25 mouse cellular contexts compared by ENCODE assay signal in the genomic region with DNA sequence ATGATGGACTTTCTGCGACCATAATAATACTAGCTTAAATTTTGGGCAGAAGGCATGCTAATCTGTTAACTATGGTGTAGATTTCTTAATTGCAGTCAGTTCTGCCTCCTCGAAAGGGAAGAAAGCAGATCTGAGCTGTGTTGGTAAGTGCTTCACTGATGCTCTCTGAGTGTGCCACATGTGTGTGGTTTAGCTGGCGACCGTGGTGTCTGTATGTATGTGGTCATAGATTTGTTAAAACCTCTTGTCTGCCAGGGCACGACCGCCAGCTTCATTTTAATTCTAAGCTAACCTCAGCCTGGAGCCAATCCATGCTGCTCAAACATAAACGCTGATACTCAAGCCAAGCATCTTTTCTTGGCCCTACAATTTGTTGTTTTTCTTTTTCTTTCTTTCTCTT.
DNase-seq lines count a peak whose midpoint lies in the region; ATAC-seq lines count a peak whose summit lies in the region.
"Had no signal": no experiment of that assay in that cellular context is flagged by ENCODE, and none has a peak within 500 bp of the region (broad histone marks: within the 10 kb centered on the region; RNA-seq: fewer than 3 reads in every experiment).

No protein-coding gene starts in this region.

- no peak for ATAC-seq in midbrain, embryonic 11.5 days (ENCODE audit: low FRiP score)
- no peak for ATAC-seq in midbrain, embryonic 14.5 days (ENCODE audit: low FRiP score, low TSS enrichment)
- ATAC-seq: activated CD4-positive, CD25-positive, alpha-beta regulatory T cell, adult 4 months; forebrain, embryonic 14.5 days; forebrain, embryonic 16.5 days; Patski had no signal

- no peak overlapping the region for H3K27ac ChIP-seq in midbrain, embryonic 11.5 days (ENCODE audit: low read depth, low read length)
- no peak overlapping the region for H3K27ac ChIP-seq in midbrain, embryonic 14.5 days (replicated peaks; ENCODE audit: low read depth, low read length)
- H3K27ac ChIP-seq: embryonic facial prominence, embryonic 12.5 days; forebrain, embryonic 10.5 days; forebrain, embryonic 12.5 days had no signal

- intact Hi-C loops in heart, postnatal 10 days (cut with DNase I), result no loop called here

- H3K4me1 ChIP-seq in midbrain, embryonic 11.5 days (ENCODE audit: control insufficient read depth, insufficient read depth, low read length), result no peaks in the 10 kb centered on the region
- H3K4me1 ChIP-seq in midbrain, embryonic 14.5 days (ENCODE audit: control insufficient read depth, insufficient read depth, low read length), result no peaks in the 10 kb centered on the region
- H3K4me1 ChIP-seq: embryonic facial prominence, embryonic 12.5 days; forebrain, embryonic 10.5 days; forebrain, embryonic 12.5 days had no signal

- peak; percentile 17 to 33 for DNase-seq in heart, adult 18-20 months
- DNase-seq in heart, postnatal 10 days, result no peak
- DNase-seq in midbrain, embryonic 11.5 days (ENCODE audit: low spot score, missing footprints), result peak; percentile 6
- no peak for DNase-seq in midbrain, embryonic 14.5 days
- DNase-seq in adipocyte (ENCODE audit: low spot score), result peak; percentile 64
- DNase-seq in fibroblast of lung, adult 2 months (ENCODE audit: low read depth), result peak; percentile 21
- DNase-seq in urinary bladder, postnatal 36 days (ENCODE audit: low spot score in 2 of 2), result no peak
- no peak for DNase-seq in layer of hippocampus, adult 8-10 months (ENCODE audit: low spot score in 2 of 2)
- DNase-seq: adrenal gland, adult 2 months; adrenal gland, postnatal 10 days; adrenal gland, postnatal 25 days; cerebellum, adult 11 months; cerebellum, adult 18-20 months; cerebellum, adult 8-10 months; cerebellum, adult 9-11 months; cerebellum, postnatal 14 days; cerebellum, postnatal 36 days; embryo, embryonic 11 days had no signal

- no peak overlapping the region for H3K9ac ChIP-seq in midbrain, embryonic 11.5 days (ENCODE audit: low read length)
- H3K9ac ChIP-seq in midbrain, embryonic 14.5 days (replicated peaks; ENCODE audit: low read length), result no peak overlapping the region
- H3K9ac ChIP-seq: embryonic facial prominence, embryonic 12.5 days; forebrain, embryonic 12.5 days had no signal

- H3K36me3 ChIP-seq in midbrain, embryonic 11.5 days (ENCODE audit: control insufficient read depth, insufficient read depth, low read length), result no peaks in the 10 kb centered on the region
- H3K36me3 ChIP-seq in midbrain, embryonic 14.5 days (ENCODE audit: control insufficient read depth, insufficient read depth, low read length), result no peaks in the 10 kb centered on the region
- H3K36me3 ChIP-seq: embryonic facial prominence, embryonic 12.5 days; forebrain, embryonic 10.5 days; forebrain, embryonic 12.5 days had no signal

- WGBS in midbrain, embryonic 11.5 days, result 91% methylated on average over 7 of the region's 7 CpGs
- WGBS in midbrain, embryonic 14.5 days, result 93% methylated on average over 7 of the region's 7 CpGs

- no peaks in the 10 kb centered on the region for H3K9me3 ChIP-seq in midbrain, embryonic 11.5 days (ENCODE audit: control insufficient read depth, low read length)
- no peaks in the 10 kb centered on the region for H3K9me3 ChIP-seq in midbrain, embryonic 14.5 days (ENCODE audit: control insufficient read depth, low read length)
- H3K9me3 ChIP-seq: embryonic facial prominence, embryonic 12.5 days; forebrain, embryonic 10.5 days; forebrain, embryonic 12.5 days had no signal

- no peak overlapping the region for H3K4me2 ChIP-seq in midbrain, embryonic 11.5 days
- no peak overlapping the region for H3K4me2 ChIP-seq in midbrain, embryonic 14.5 days (ENCODE audit: low read length)
- H3K4me2 ChIP-seq: embryonic facial prominence, embryonic 12.5 days; forebrain, embryonic 12.5 days had no signal

- H3K27me3 ChIP-seq in midbrain, embryonic 11.5 days (ENCODE audit: control insufficient read depth, insufficient read depth, low read length), result no peaks in the 10 kb centered on the region
- no peaks in the 10 kb centered on the region for H3K27me3 ChIP-seq in midbrain, embryonic 14.5 days (ENCODE audit: control insufficient read depth, insufficient read depth, low read length)
- H3K27me3 ChIP-seq: embryonic facial prominence, embryonic 12.5 days; forebrain, embryonic 12.5 days; Patski had no signal

- no peak overlapping the region for H3K4me3 ChIP-seq in midbrain, embryonic 11.5 days (ENCODE audit: low read depth, low read length)
- H3K4me3 ChIP-seq in midbrain, embryonic 14.5 days (replicated peaks; ENCODE audit: low read depth, low read length), result no peak overlapping the region
- H3K4me3 ChIP-seq: embryonic facial prominence, embryonic 12.5 days; forebrain, embryonic 10.5 days; forebrain, embryonic 12.5 days had no signal

Comparison
In these comparisons a context has a peak if more than half of its experiments do, and no peak if none do; other contexts are left out.
1. DNase-seq: peak in heart, adult 18-20 months (2 of 2), midbrain, embryonic 11.5 days (single experiment), adipocyte (single experiment) and fibroblast of lung, adult 2 months (single experiment); none in heart, postnatal 10 days (0 of 2), midbrain, embryonic 14.5 days (single experiment), urinary bladder, postnatal 36 days (0 of 2) and layer of hippocampus, adult 8-10 months (0 of 2).